Mouse (Mus musculus) c-Kit-positive CD71-positive TER-119-negative erythroid progenitor cells, embryonic 14.5 days (primary cell): Measurements from ENCODE around the gene Rps27l.

ENCODE experiments used
- DNase-seq: peaks from one replicate; pipeline ENCODE4 v3.0.0-alpha.2; 2013; ENCODE audit warnings: low read depth

The Rps27l gene

GRCm38 (mm10) chr9:66920488-66921279 lies 25.2 kb upstream of the Rps27l start:
- no peak for DNase-seq

- no peak for DNase-seq
These were observed 23.8 kb upstream of the Rps27l start for GRCm38 (mm10) chr9:66922076-66922475.

- no peak for DNase-seq
These were observed 20.0 kb upstream of the Rps27l start for GRCm38 (mm10) chr9:66925853-66926252.

- DNase-seq: no peak
These were observed 18.0 kb upstream of the Rps27l start for GRCm38 (mm10) chr9:66927696-66928402.

- DNase-seq: no peak
These were observed 15.5 kb upstream of the Rps27l start for GRCm38 (mm10) chr9:66930351-66930750.

- no peak for DNase-seq
These were observed 11.7 kb upstream of the Rps27l start for GRCm38 (mm10) chr9:66933869-66934808.

GRCm38 (mm10) chr9:66937507-66937906 lies 8.4 kb upstream of the Rps27l start:
- DNase-seq: no peak

- DNase-seq: peak; percentile 81
These were observed 7.0 kb upstream of the Rps27l start for GRCm38 (mm10) chr9:66938836-66939235.

GRCm38 (mm10) chr9:66945161-66945560 lies 725 bp upstream of the Rps27l start:
- DNase-seq: no peak

- DNase-seq: no peak
These were observed 2.6 kb downstream of the Rps27l start for GRCm38 (mm10) chr9:66948536-66948935.

GRCm38 (mm10) chr9:66952321-66952720 lies 6.4 kb downstream of the Rps27l start:
- DNase-seq: no peak

GRCm38 (mm10) chr9:66952886-66953285 lies 7.0 kb downstream of the Rps27l start:
- DNase-seq: no peak

- no peak for DNase-seq
These were observed 11.6 kb downstream of the Rps27l start for GRCm38 (mm10) chr9:66957451-66957850.

- DNase-seq: no peak
These were observed 15.6 kb downstream of the Rps27l start for GRCm38 (mm10) chr9:66961478-66961877.

GRCm38 (mm10) chr9:66967492-66967891 lies 21.6 kb downstream of the Rps27l start:
- DNase-seq: no peak

- no peak for DNase-seq
These were observed 25.2 kb downstream of the Rps27l start for GRCm38 (mm10) chr9:66971116-66971515.

- DNase-seq: peak; percentile 63
These were observed 28.9 kb downstream of the Rps27l start for GRCm38 (mm10) chr9:66974721-66975225.

GRCm38 (mm10) chr9:66975239-66975645 lies 29.4 kb downstream of the Rps27l start, which contains the start of gene Lactb:
Gene Lactb (minus strand): TSS chr9:66975484.
- peak; percentile 84 for DNase-seq

GRCm38 (mm10) chr9:66977121-66977520 lies 31.2 kb downstream of the Rps27l start:
- DNase-seq: no peak

- DNase-seq: no peak
These were observed 32.1 kb downstream of the Rps27l start for GRCm38 (mm10) chr9:66977982-66978381.

- DNase-seq: no peak
These were observed 32.6 kb downstream of the Rps27l start for GRCm38 (mm10) chr9:66978468-66978867.

- peak; percentile 80 for DNase-seq
These were observed 34.6 kb downstream of the Rps27l start for GRCm38 (mm10) chr9:66980458-66980857.
